In the genomic region with DNA sequence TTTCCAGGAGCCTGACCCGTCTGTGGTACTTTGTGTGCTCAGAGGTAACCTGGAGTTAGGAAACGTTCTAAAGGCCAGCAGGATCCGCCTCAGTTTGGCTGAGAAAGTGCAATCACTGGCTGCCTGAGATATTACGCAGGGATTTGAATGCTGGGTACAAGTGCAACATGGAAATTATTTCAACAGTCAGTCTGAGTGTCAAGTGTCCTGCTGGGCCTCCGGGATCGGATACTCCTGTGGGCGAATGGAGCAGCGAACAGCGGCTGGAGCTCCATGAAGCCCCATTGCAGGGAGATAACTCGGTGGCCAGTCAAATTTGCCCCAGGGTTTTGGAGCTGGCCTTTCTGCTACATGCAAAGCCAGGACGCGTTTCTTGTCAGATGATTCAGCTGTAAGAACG, we compare ENCODE assay signal across 11 mouse cellular contexts.
DNase-seq lines count a peak whose midpoint lies in the region; ATAC-seq and TF ChIP-seq lines count a peak whose summit lies in the region.
"Had no signal": no experiment of that assay in that cellular context is flagged by ENCODE, and none has a peak within 500 bp of the region (broad histone marks: within the 10 kb centered on the region; RNA-seq: fewer than 3 reads in every experiment).

No protein-coding gene starts in this region.

- H3K4me3 ChIP-seq in heart, embryonic 11.5 days (ENCODE audit: low read depth, low read length): no peak overlapping the region
- no peak overlapping the region for H3K4me3 ChIP-seq in lung, postnatal 0 days (ENCODE audit: low read depth, low read length)
- H3K4me3 ChIP-seq in thymus, adult 2 months (ENCODE audit: control insufficient read depth, insufficient read depth, low read length): no peak overlapping the region
- H3K4me3 ChIP-seq: embryonic facial prominence, embryonic 12.5 days had no signal

- no peak for TF ChIP-seq CTCF in lung, postnatal 0 days (IDR thresholded peaks at IDR 0.05)
- no peak for TF ChIP-seq CTCF in thymus, adult 2 months (IDR thresholded peaks at IDR 0.05; ENCODE audit: borderline replicate concordance, control insufficient read depth, extremely low read depth, insufficient read depth, low read length, poor library complexity)

- no peaks in the 10 kb centered on the region for H3K9me3 ChIP-seq in heart, embryonic 11.5 days (replicated peaks; ENCODE audit: control insufficient read depth, low read length)
- H3K9me3 ChIP-seq in lung, postnatal 0 days (ENCODE audit: low read length): no peaks in the 10 kb centered on the region
- H3K9me3 ChIP-seq: embryonic facial prominence, embryonic 12.5 days had no signal

- no peak for TF ChIP-seq POLR2A in thymus, adult 2 months (IDR thresholded peaks at IDR 0.05; ENCODE audit: control insufficient read depth, extremely low read depth, insufficient read depth, low read length, poor library complexity)

- no peak overlapping the region for H3K4me2 ChIP-seq in heart, embryonic 11.5 days
- 0 out of 2 replicates have a peak overlapping the region, but pooled peaks have one; percentile 27 for H3K4me2 ChIP-seq in lung, postnatal 0 days (replicated peaks; ENCODE audit: low read depth, low read length)
- H3K4me2 ChIP-seq: embryonic facial prominence, embryonic 12.5 days had no signal

- peak; percentile 26; the same call in 1 of the 2 replicates for TF ChIP-seq EP300 in lung, postnatal 0 days (IDR thresholded peaks at IDR 0.05)

- 77% methylated on average over 13 of the region's 13 CpGs for WGBS in heart, embryonic 11.5 days (ENCODE audit: insufficient replicate concordance)
- WGBS in lung, postnatal 0 days: 69% methylated on average over 13 of the region's 13 CpGs
- 97% methylated on average over 13 of the region's 13 CpGs for whole genome bisulfite sequencing in thymus, adult 2 months

- DNase-seq in heart, adult 9 months (ENCODE audit: low spot score in 2 of 2): peak; percentile 62 to 67
- peak; percentile 47 for DNase-seq in adrenal gland, postnatal 10 days
- peak; percentile 21 for DNase-seq in fibroblast of lung, adult 2 months (ENCODE audit: low read depth)
- DNase-seq in lung, postnatal 0 days (ENCODE audit: low spot score): peak; percentile 58
- DNase-seq in frontal cortex, postnatal 25 days (ENCODE audit: low spot score in 2 of 2): no peak
- no peak for DNase-seq in thymus, adult 2 months
- DNase-seq in spleen, postnatal 14 days (ENCODE audit: low spot score in 2 of 2): no peak

- ATAC-seq in heart, embryonic 11.5 days (replicated peaks; ENCODE audit: insufficient number of reproducible peaks, low FRiP score, low TSS enrichment): no peak
- peak; percentile 64 for ATAC-seq in lung, postnatal 0 days

- H3K27ac ChIP-seq in heart, embryonic 11.5 days (ENCODE audit: low read depth, low read length): no peak overlapping the region
- H3K27ac ChIP-seq in lung, postnatal 0 days (ENCODE audit: low read length): peak overlapping the region; percentile 57
- no peak overlapping the region for H3K27ac ChIP-seq in thymus, adult 2 months (ENCODE audit: control insufficient read depth, insufficient read depth, low read length)

- H3K27me3 ChIP-seq in heart, embryonic 11.5 days (ENCODE audit: control insufficient read depth, insufficient read depth, low read length): no peaks in the 10 kb centered on the region
- H3K27me3 ChIP-seq in lung, postnatal 0 days (replicated peaks; ENCODE audit: insufficient read depth, low read length): no peaks in the 10 kb centered on the region
- no peaks in the 10 kb centered on the region for H3K27me3 ChIP-seq in thymus, adult 2 months (ENCODE audit: control insufficient read depth, insufficient read depth, low read length)
- H3K27me3 ChIP-seq: CH12.LX; embryonic facial prominence, embryonic 12.5 days had no signal

- 0 out of 2 replicates have a peak, but pooled peaks cover 2% of the 10 kb centered on the region for H3K4me1 ChIP-seq in heart, embryonic 11.5 days (ENCODE audit: control insufficient read depth, insufficient read depth, low read length)
- no peaks in the 10 kb centered on the region for H3K4me1 ChIP-seq in lung, postnatal 0 days (ENCODE audit: insufficient read depth, low read depth, low read length)
- H3K4me1 ChIP-seq in thymus, adult 2 months (replicated peaks; ENCODE audit: control insufficient read depth, insufficient read depth, low read length): no peaks in the 10 kb centered on the region

- no peaks in the 10 kb centered on the region for H3K36me3 ChIP-seq in heart, embryonic 11.5 days (ENCODE audit: control insufficient read depth, insufficient read depth, low read length)
- H3K36me3 ChIP-seq in lung, postnatal 0 days (ENCODE audit: insufficient read depth, low read length): no peaks in the 10 kb centered on the region
- no peaks in the 10 kb centered on the region for H3K36me3 ChIP-seq in thymus, adult 2 months (ENCODE audit: control insufficient read depth, insufficient read depth, low read length)
- H3K36me3 ChIP-seq: embryonic facial prominence, embryonic 12.5 days had no signal

- H3K9ac ChIP-seq in heart, embryonic 11.5 days (ENCODE audit: low read depth, low read length): no peak overlapping the region
- H3K9ac ChIP-seq in lung, postnatal 0 days (replicated peaks; ENCODE audit: low read depth): no peak overlapping the region
- H3K9ac ChIP-seq: embryonic facial prominence, embryonic 12.5 days; forebrain, postnatal 0 days had no signal

Comparison
In these comparisons a context has a peak if more than half of its experiments do, and no peak if none do; other contexts are left out.
1. DNase-seq: peak in heart, adult 9 months (2 of 2), adrenal gland, postnatal 10 days (single experiment), fibroblast of lung, adult 2 months (single experiment) and lung, postnatal 0 days (single experiment); none in frontal cortex, postnatal 25 days (0 of 2), thymus, adult 2 months (single experiment) and spleen, postnatal 14 days (0 of 2).